Mouse (Mus musculus) left cerebral cortex, adult 8-10 months (tissue): ENCODE data around the gene Tax1bp1. TPM values are rescaled to one million over a fixed set of nuclear protein-coding genes. Genes with fewer than 3 reads are reported as not detected.

Experiments
- DNase-seq, 2 experiments: peaks; one replicate each; pipeline ENCODE4 v3.0.0; 2022; ENCODE audit warnings: low spot score in 2 of 2
- total RNA-seq, 4 experiments: library from RNA; stranded (reverse); gene quantifications; 2 replicates each; pipeline ENCODE4 v1.2.4; 2022

The Tax1bp1 gene
- total RNA-seq, 4 experiments from 2014 or later: 127 to 153 (median 140) TPM

- no peak for DNase-seq
Observed at GRCm38 (mm10) chr6:52705280-52705679, 8.2 kb upstream of the Tax1bp1 start.

DNA sequence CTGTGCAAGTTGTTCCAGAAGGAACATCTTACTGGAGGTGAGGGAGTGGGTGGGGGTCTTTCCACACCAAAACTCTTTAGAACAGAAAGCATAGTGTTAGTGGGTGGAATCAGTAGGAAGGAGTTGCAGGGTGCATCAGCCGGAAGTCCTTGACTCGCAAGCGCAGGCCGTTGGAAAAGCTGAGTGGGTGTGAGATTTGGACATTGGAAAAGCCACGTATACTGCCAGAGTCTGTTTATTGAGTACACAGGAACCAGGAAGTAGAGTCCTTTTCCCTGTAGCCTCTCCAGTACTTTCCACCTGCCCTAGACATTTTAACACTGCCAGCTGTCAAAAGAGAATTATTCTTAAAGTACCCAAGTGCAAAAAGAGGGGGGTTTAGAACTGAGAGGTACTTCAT, 5.7 kb upstream of the Tax1bp1 start:
- no peak for DNase-seq

- DNase-seq: no peak
Observed at GRCm38 (mm10) chr6:52712563-52712962, 966 bp upstream of the Tax1bp1 start.

GRCm38 (mm10) chr6:52713897-52714509, 474 bp downstream of the Tax1bp1 start:
- DNase-seq: peak in 1 of 2 experiments; percentile 39

DNA sequence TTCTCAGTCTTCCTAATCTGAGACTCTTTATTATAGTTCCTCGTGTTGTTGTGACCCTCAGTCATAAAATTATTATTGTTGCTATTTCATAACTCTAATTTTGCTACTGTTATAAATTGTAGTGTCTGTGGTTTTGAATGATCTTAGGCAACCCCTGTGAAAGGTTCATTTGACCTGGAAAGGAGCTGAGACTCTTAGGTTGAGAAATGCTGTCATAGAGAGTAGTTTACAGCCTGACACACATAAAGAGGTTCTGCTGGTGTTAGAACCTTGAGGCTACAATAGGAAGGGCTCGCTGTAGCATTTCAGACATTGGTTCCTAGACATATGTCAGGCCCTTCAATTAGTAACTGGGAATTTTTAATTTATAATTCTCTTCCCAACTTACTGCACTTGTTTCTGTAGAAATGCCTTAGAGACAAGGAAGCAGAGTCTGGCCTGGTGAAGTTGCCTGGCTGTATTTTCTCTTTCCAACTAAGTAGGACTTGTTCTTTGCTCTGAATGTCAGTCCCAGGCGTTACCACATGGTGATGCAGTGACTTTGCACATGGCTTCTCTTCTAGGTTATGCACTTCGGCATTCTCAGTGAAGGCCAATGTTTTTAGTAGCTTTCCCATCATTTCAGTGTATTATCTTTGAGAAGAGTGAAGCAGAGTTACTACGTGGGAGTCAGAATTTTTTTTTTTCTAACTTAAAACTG, 4.1 kb downstream of the Tax1bp1 start:
- no peak for DNase-seq

DNA sequence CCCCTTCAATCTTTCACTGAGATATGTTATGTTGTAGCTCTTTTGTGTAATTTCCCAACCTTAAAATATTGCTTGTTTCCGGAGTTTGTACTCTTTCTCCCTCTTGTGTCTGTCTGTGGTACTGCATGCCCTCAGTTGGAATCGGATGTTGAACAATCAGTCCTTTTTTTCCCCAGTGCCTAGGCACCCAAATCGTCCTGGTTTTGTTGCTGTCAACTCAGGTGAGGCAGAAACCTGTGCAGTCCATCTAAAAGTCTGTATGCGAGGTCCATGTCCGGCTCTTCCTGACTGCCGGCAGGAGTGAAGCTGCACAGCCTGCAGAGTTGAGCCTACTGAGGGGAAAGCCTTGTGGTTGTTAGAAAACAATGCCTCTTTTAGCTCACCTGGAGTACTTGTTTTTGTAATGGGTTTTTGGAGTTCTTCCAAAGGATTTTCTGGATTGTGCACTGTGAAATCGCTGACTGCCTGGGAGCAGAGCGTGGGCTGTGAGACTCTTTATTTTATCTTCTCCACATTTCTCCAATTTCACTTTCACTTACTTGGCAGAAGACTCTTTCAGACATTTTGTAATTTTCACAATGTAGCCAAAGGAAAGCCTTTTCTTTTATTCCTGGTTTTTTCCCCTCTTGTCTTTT, 11.4 kb downstream of the Tax1bp1 start:
- peak in 1 of 2 experiments; percentile 42 for DNase-seq

DNA sequence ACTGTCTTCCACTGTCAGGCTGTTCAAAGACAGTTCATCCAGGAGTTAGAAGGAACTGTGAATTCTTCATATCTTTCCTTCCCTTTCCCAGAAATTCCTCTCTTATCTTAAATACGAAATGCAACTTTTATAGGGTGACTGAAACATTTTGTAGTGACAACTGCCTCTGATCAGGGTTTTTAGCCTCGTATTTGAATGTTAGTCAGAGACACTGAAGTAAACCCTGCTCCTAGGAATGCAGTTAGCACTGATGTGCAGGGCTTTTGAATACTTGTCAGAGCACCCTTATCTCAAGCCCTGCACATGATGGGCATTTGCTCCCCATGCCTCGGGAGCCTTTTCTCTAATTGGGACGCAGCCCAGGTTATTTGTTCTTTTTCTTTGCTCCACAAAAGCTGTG, 16.8 kb downstream of the Tax1bp1 start:
- no peak for DNase-seq

GRCm38 (mm10) chr6:52734630-52735029, 21.1 kb downstream of the Tax1bp1 start:
- no peak for DNase-seq

DNA sequence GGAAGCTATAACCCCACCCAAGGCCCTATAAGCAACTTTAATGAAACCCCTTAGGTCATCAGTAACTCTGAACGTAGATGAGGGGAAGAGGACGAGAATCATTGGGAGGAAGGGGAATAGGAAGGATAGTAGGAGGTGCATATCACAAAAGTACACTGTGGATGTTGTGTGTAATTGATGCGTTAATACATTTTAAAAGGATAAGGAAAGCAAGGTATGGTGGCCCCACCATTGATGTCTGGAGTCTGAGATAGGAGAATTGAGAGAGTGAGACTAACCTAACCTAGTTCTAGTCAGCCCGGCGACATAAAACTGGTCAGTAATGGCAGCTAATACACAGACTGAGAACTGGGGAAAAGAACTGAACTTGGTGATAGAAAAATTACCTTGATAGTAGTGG, 39.3 kb downstream of the Tax1bp1 start:
- no peak for DNase-seq

DNA sequence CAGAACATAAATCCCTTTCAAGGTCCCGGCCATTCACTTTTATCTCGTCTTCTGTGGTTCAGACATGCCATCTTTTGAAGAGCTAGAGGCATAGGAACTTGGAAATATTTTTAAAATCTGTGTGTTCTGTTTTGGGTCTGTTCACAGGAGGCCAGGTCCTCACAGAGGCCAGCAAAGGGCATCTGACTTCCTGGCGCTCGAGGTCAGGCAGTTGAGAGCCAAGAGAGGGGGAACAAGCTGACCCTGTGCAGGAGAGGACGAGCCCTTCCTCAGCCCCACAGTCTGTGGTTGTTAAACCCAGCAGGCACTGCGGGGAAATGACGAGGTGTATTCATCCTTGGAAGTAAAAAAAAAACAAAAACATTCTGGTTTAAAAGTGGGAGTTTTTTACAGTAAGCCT, 51.7 kb downstream of the Tax1bp1 start:
- DNase-seq: no peak

GRCm38 (mm10) chr6:52770789-52771188, 57.3 kb downstream of the Tax1bp1 start:
- DNase-seq: no peak

DNA sequence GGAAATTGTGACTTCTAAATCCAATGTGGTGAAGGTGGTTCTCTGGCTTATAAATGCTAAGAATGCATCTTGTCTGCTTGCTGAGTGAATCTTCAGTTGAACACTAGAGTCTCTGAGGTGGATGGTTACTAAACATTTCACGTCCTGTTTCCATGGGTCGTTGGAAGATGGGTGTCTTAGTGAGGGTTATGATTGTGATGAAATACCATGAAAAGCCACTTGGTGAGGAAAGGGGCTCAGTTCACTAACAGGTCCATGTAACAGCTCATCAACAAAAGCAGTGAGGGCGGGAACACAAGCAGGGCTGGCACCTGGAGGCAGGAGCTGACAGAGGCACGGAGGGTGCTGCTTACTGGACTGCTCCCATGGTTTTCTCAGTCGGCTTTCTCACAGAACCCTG, 59.6 kb downstream of the Tax1bp1 start:
- no peak for DNase-seq

DNA sequence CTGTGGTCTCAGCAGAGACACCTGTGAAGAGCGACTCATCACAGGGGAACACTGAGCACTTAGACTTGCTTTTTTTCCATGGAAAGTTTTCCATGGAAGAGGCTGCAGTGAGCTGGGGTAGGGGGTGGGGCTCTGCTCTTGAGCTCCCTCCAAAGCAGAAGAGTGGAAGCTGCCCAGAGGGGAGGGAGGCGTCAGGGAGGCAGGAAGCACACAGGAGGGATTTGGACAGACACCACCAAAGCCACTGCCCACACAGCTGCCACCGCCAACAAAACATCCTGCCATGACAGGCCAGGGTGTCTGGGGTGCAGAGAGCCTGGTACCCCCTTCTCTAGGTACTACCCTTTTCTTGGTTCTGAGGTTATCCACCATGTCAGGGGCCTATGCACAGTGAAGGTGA, 61.8 kb downstream of the Tax1bp1 start:
- DNase-seq: no peak

GRCm38 (mm10) chr6:52775956-52776355, 62.4 kb downstream of the Tax1bp1 start:
- DNase-seq: no peak

GRCm38 (mm10) chr6:52777034-52777433, 63.5 kb downstream of the Tax1bp1 start:
- DNase-seq: no peak

DNA sequence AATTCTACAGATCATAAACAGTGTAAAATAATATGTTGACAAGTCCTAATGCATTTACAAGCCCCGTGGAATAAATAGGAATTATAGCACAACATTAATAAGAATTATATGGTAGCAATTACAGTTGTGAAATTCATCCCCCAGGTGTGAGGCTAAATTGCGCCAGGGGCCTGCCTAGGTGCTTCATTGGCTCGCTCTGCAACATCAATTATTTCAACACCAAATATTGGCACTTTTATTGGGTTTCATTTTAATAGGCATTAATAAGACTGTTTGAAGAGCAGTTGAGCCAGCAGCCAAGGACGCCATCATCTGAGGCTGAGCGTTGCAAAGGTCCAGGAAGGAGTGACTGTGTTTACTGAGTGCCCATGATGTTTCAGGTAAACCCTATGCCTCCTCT, 65.0 kb downstream of the Tax1bp1 start:
- DNase-seq: no peak

- DNase-seq: no peak
Observed at GRCm38 (mm10) chr6:52779546-52779945, 66.0 kb downstream of the Tax1bp1 start.

GRCm38 (mm10) chr6:52790316-52790715, 76.8 kb downstream of the Tax1bp1 start:
- no peak for DNase-seq

DNA sequence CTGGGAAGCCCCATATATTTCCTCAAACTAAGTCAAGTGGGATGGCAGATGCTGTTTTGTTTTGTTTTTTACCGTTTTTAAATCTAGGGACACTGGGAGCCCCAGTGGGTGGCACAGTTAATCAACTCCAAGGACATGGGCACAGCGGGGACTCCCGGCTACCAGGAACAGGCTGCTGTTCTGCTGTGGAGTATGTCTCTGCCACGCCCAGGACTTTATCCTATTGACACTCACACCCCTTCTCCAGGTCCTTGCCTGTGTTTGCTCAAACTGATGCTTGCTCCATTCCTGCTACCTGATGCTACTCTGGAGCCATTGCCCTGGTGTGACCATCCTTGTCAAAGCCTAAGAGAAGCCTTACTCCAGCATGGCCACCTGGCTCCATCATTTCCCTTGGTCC, 77.3 kb downstream of the Tax1bp1 start:
- DNase-seq: no peak

GRCm38 (mm10) chr6:52792455-52792854, 78.9 kb downstream of the Tax1bp1 start:
- DNase-seq: no peak

GRCm38 (mm10) chr6:52795029-52795841, 81.7 kb downstream of the Tax1bp1 start:
- DNase-seq: no peak

- no peak for DNase-seq
Observed at GRCm38 (mm10) chr6:52796035-52796598, 82.6 kb downstream of the Tax1bp1 start.
